Mouse (Mus musculus) limb, embryonic 15.5 days (tissue): ENCODE data around the gene Fxr1. TPM values are rescaled to one million over a fixed set of nuclear protein-coding genes. Genes with fewer than 3 reads are reported as not detected.
A peak's percentile ranks its signal among the peaks of the same experiment; 100 is the strongest.

ENCODE experiments used
- ATAC-seq: fragments of 200-750 bp; cut with Nextera tagmentation; 2 replicates; pipeline ENCODE4 v1.8.0; 2017; ENCODE audit warnings: low read depth, moderate TSS enrichment; ENCODE audit not compliant: insufficient number of reproducible peaks, low FRiP score, low TSS enrichment
- H3K27ac ChIP-seq: fragments of 300-500 bp; sonication (generic); 2 replicates; pipeline ENCODE4 v1.5.1; 2015; ENCODE audit warnings: moderate library complexity, mild to moderate bottlenecking, inconsistent platforms
- H3K27me3 ChIP-seq: fragments of 300-500 bp; sonication (generic); 2 replicates; pipeline ENCODE4 v1.6.1; 2015; ENCODE audit warnings: inconsistent platforms
- H3K36me3 ChIP-seq: fragments of 300-500 bp; sonication (generic); 2 replicates; pipeline ENCODE4 v1.6.1; 2015; ENCODE audit warnings: inconsistent platforms
- H3K4me1 ChIP-seq: fragments of 300-500 bp; sonication (generic); 2 replicates; pipeline ENCODE4 v1.6.1; 2015; ENCODE audit warnings: inconsistent platforms
- H3K4me2 ChIP-seq: fragments of 300-500 bp; sonication (generic); 2 replicates; pipeline ENCODE4 v1.6.1; 2015; ENCODE audit warnings: mild to moderate bottlenecking, inconsistent platforms
- H3K4me3 ChIP-seq: fragments of 300-500 bp; sonication (generic); 2 replicates; pipeline ENCODE4 v1.5.1; 2015; ENCODE audit warnings: mild to moderate bottlenecking, inconsistent platforms
- H3K9ac ChIP-seq: fragments of 300-500 bp; sonication (generic); 2 replicates; pipeline ENCODE4 v1.6.1; 2015; ENCODE audit warnings: inconsistent platforms
- H3K9me3 ChIP-seq: fragments of 300-500 bp; sonication (generic); 2 replicates; pipeline ENCODE4 v1.6.1; 2016; ENCODE audit warnings: inconsistent platforms
- WGBS: fragments of 180-500 bp; shearing (Covaris S2); methylation state at CpG from one replicate; pipeline ENCODE4 v1.1.7; 2015; 5-methylcytosine and 5-hydroxymethylcytosine counted together
- polyA plus RNA-seq: library from polyadenylated mRNA; unstranded; fragments of >200 nt; fragmentation: Nextera tagmentation; extraction: Ambion mirVana; gene quantifications from 2 replicates; pipeline ENCODE4 v1.2.1, GENCODE M21; 2015

Gene Fxr1
- polyA plus RNA-seq, 1 experiment from 2014 or later = 54.0 TPM

DNA sequence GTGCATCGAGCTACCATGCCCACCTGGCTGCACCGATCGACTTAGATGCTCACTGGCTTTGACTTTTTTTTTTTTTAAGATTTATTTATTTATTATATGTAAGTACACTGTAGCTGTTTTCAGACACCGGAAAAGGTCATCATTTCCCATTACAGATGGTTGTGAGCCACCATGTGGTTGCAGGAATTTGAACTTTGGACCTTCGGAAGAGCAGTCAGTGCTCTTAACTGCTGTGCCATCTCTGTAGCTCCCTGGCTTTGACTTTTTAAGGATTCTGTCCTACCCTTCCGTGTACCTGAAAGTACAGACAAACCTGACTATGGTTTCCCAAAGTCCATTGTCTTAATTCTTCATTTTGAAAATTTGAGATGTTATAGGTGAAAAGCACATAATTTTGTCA lies 53.0 kb downstream of the Fxr1 start:
- no peaks in the 10 kb centered on the region for H3K9me3 ChIP-seq
- H3K9ac ChIP-seq = no peak overlapping the region
- H3K27ac ChIP-seq = no peak overlapping the region
- H3K4me2 ChIP-seq = no peak overlapping the region
- no peak for ATAC-seq
- H3K4me1 ChIP-seq = no peaks in the 10 kb centered on the region
- H3K36me3 ChIP-seq = peaks cover 32% of the 10 kb centered on the region
- no peak overlapping the region for H3K4me3 ChIP-seq
- H3K27me3 ChIP-seq = no peaks in the 10 kb centered on the region
- 94% methylated on average over 6 of the region's 6 CpGs for WGBS

DNA sequence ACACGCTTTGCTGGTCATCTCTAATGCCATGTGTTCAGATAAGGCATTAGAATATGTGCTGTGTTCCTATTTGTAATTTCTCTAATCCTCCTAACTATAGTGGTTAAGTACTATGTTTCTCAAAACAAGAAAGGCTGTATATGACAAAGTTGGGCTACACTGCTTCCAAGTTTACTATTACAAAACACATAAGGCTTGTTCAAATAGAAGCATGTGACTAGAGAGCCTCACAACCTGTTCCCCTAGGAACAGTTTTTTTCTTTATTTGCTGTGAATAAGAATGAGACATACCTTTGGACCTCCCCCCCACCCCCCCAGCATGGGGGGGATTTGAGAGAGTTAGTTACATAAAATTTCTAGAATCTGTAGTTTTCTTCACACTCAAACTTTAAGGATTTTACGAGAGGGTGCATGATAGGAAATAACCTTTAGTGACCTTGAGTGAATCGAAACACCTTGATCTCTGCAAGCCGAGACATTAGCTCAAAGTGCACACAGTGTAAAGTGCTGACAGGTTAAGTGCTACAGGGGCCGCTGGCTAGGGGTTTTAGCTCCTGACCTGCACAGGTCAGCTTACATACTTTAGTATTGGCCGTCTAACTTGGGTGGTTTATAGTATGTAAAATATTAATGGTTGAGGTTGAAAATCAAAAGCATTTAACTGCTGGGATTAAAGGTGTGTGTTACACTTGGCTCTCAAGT lies 56.5 kb downstream of the Fxr1 start:
- no peak overlapping the region for H3K4me3 ChIP-seq
- H3K27me3 ChIP-seq = no peaks in the 10 kb centered on the region
- no peak overlapping the region for H3K27ac ChIP-seq
- peaks cover 31% of the 10 kb centered on the region; the same call in 1 of the 2 replicates for H3K36me3 ChIP-seq
- H3K4me1 ChIP-seq = peaks cover 10% of the 10 kb centered on the region
- no peak for ATAC-seq
- 70% methylated on average over 6 of the region's 6 CpGs for WGBS
- no peak overlapping the region for H3K4me2 ChIP-seq
- no peaks in the 10 kb centered on the region for H3K9me3 ChIP-seq
- H3K9ac ChIP-seq = no peak overlapping the region

DNA sequence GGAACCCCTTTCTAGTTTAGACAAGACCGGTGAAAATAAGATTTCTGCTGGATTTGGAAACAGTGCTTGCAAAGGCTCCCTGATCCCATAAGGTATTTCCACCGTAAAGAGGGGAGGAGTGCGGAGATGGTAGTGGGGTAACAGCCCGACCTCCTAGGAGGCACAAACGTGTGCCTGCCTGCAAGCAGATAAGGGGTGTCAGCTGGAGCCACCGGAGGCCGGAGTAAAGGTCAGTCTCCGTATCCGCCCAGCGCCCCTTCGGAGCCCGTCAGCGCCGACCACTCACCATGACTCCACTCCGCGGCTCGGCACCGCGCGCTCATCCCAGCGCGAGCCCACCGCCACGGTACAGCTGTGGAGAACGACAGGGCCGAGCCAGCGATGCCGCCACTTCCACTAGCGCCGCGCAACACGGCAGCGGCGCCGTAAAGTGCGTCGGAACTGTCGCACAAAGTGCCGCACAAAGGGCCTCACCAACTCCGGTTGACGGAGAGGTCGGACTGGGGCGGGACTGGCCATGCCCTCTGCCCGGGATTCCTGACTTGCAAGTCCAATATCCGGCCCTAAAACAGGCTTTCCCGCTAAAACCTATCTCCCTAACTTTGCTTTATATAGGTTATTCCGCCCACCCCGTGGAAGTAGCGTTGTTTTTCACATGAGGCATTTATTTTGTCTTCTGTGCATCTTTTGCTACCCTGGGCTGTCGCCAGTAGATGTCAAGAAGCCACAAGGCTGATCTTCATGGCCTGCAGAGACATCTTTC lies 61.3 kb downstream of the Fxr1 start, which contains the start of gene Dnajc19:
TSS of gene Dnajc19 (minus strand) at position 422 of the 763 bp plus-strand sequence.
- peak; percentile 89 for ATAC-seq
- H3K36me3 ChIP-seq = 0 out of 2 replicates have a peak, but pooled peaks cover 11% of the 10 kb centered on the region
- H3K9ac ChIP-seq = peak within 1 kb of the TSS; percentile 44
- H3K4me2 ChIP-seq = peak within 1 kb of the TSS; percentile 69
- peak within 1 kb of the TSS; percentile 54 for H3K27ac ChIP-seq
- H3K4me3 ChIP-seq = peak within 1 kb of the TSS; percentile 60
- H3K4me1 ChIP-seq = peaks cover 14% of the 10 kb centered on the region
- WGBS = under 1% methylated on average over 50 of the region's 50 CpGs
- H3K9me3 ChIP-seq = no peaks in the 10 kb centered on the region
- no peaks in the 10 kb centered on the region for H3K27me3 ChIP-seq

DNA sequence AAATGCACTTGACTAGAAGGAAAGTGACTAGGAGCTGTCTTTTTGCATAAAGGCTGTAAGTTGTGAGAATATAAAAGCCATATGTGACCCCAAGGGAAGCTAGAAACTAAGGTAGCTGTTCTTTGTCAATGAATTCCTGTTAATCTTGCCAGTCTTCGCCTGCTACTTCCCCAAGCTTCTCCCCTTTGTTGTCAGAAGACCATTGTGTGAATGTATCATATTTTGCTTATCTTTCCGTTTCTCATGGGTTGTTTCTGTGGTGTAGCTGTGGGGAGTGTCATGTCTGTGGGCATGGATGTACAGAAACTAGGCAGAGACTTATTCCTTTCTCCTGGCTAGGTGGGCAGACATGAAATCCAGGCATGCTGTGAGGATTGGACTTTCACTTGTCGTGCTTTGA lies 62.2 kb downstream of the Fxr1 start:
- Histone ChIP-seq H3K4me1 (peaks cover 14% of the 10 kb centered on the region), H3K36me3 (0 out of 2 replicates have a peak, but pooled peaks cover 4% of the 10 kb centered on the region), H3K4me2 (peak overlapping the region; percentile 69), H3K4me3 (peak overlapping the region; percentile 60; the same call in 1 of the 2 replicates), H3K9ac (no peak overlapping the region), H3K27me3 (no peaks in the 10 kb centered on the region), H3K9me3 (no peaks in the 10 kb centered on the region), H3K27ac (no peak overlapping the region)
- ATAC-seq = no peak
- WGBS = 87% methylated on average over 3 of the region's 3 CpGs

DNA sequence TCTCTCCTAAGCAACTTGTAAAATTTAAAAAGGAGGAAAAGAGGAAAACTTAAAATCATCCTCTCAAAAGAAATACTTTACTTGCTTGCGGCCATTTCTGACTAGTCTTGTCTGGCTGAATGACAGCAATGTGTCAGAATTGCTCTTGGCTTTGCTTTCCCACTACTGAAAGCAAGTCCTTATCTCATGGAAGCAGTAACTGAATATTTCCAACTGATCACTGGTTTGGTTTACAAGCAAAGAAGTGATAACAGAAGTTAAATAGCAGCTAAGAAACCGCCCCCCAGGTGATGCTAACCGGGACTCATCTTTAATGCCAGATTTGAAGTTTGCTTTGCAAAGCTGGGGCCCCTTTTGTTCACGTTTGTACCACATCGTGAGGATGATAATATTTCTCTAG lies 63.9 kb downstream of the Fxr1 start:
- no peaks in the 10 kb centered on the region for H3K36me3 ChIP-seq
- H3K4me3 ChIP-seq = no peak overlapping the region
- no peaks in the 10 kb centered on the region for H3K27me3 ChIP-seq
- H3K9me3 ChIP-seq = no peaks in the 10 kb centered on the region
- H3K4me2 ChIP-seq = no peak overlapping the region
- no peak for ATAC-seq
- H3K4me1 ChIP-seq = peaks cover 14% of the 10 kb centered on the region
- H3K9ac ChIP-seq = no peak overlapping the region
- H3K27ac ChIP-seq = no peak overlapping the region
- WGBS = 74% methylated on average over 5 of the region's 5 CpGs

DNA sequence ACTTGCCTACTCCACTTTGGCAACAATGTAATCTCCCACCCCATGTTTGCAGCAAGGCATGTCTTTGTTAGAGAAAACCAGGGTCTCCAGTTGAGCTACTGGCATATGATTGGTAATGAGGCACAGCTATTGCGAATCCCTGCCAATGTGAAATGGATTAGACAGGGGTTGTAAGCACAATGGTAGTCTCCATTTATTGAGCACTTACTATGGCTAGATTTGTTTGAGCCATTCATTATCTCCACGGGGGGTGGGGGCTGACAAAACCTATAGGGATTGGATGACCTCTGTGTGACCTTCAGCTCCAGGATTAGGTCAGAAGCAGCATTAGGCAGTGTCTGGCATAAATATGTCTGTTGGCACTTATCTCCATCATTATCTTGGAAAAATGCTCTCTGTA lies 83.1 kb downstream of the Fxr1 start:
- WGBS = 81% methylated on average over 2 of the region's 2 CpGs
- H3K4me2 ChIP-seq = no peak overlapping the region
- H3K27ac ChIP-seq = no peak overlapping the region
- H3K9ac ChIP-seq = no peak overlapping the region
- H3K4me1 ChIP-seq = no peaks in the 10 kb centered on the region
- no peaks in the 10 kb centered on the region for H3K36me3 ChIP-seq
- no peak for ATAC-seq
- peaks cover 11% of the 10 kb centered on the region; the same call in 1 of the 2 replicates for H3K27me3 ChIP-seq
- H3K9me3 ChIP-seq = no peaks in the 10 kb centered on the region
- no peak overlapping the region for H3K4me3 ChIP-seq

DNA sequence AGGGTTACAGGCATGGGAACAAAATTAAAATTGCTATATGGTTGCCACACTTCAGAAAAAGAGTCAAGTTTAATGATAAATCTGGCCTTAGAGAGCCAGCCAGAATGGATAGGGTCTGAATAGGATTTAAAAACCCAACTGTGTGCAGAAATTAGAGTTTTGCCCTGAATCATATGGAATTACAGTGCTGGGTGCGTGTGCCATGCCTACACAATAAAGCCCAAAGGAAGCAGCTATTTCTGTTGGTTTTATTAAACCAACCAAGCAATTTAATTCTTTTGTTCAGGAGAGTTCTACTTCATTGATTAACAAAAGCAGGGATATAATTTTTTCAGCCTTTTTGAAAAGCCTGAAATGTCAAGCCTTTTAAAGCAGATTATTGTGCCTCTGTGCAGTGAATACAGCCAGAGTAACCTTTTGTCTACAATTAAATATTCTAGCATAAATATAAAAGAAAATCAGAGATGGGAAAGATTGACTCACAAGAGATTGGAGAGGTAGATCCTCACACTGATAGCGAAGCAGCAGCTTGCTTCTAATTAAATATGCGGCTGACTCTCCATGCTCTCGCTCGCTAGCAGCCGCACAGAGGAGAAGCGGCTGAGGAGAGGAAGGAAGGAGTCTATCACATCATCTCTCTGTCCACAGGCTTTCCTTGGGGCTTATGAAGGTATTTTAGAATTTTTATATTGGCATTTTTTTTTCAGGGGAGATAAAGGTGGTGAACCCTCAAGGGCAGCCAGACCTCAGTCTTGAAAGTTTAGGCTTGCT lies 84.3 kb downstream of the Fxr1 start:
- Histone ChIP-seq H3K4me1 (no peaks in the 10 kb centered on the region), H3K9me3 (no peaks in the 10 kb centered on the region), H3K4me3 (no peak overlapping the region), H3K27ac (no peak overlapping the region), H3K9ac (no peak overlapping the region), H3K36me3 (no peaks in the 10 kb centered on the region), H3K27me3 (peaks cover 15% of the 10 kb centered on the region; the same call in 1 of the 2 replicates), H3K4me2 (no peak overlapping the region)
- WGBS = 43% methylated on average over 7 of the region's 7 CpGs
- ATAC-seq = no peak

DNA sequence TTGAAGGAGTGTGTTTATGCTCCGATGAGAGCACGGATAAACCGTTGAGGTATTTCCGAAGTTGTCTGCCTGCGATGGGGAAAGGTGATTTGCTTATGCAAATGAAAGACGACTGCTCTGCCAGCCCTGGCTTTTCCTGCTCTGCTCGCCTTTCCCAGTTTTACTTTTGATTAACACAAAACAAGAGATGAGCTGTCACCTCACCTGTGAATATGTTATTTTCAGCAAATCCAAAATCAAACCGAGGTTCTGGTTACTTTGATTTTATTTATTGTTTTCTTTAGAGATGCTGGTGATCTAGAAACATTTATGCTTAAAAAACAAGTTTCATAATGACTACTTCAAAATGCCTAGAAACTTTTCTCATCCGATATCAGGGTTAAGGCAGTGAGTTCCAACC lies 86.7 kb downstream of the Fxr1 start:
- H3K36me3 ChIP-seq = no peaks in the 10 kb centered on the region
- H3K4me3 ChIP-seq = no peak overlapping the region
- H3K4me2 ChIP-seq = no peak overlapping the region
- no peak for ATAC-seq
- H3K9me3 ChIP-seq = no peaks in the 10 kb centered on the region
- H3K27me3 ChIP-seq = peaks cover 15% of the 10 kb centered on the region; the same call in 1 of the 2 replicates
- H3K9ac ChIP-seq = no peak overlapping the region
- H3K27ac ChIP-seq = no peak overlapping the region
- H3K4me1 ChIP-seq = no peaks in the 10 kb centered on the region
- 16% methylated on average over 9 of the region's 9 CpGs for WGBS

DNA sequence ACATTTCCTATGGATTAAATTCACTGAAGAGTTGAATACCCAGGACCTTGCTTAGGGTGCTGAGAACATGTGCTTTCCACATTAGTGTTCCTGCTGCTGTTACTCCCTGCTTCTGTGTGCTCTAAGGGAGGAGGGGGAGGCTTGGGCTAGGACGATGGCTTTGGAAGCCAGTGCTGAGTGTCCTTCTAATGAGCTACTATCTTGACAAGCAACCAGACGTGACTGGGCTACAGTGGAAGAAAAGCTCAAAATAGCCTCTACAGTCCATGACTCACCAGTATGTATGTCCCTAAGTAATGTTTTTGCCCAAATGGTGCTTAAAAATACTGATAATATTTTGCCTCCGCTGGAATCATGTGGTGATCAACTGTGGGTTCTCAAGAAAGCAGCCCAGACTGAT lies 87.9 kb downstream of the Fxr1 start:
- H3K4me3 ChIP-seq = no peak overlapping the region
- no peak overlapping the region for H3K9ac ChIP-seq
- H3K27me3 ChIP-seq = peaks cover 15% of the 10 kb centered on the region; the same call in 1 of the 2 replicates
- WGBS = 73% methylated on average over 3 of the region's 3 CpGs
- no peak overlapping the region for H3K27ac ChIP-seq
- no peak for ATAC-seq
- no peaks in the 10 kb centered on the region for H3K9me3 ChIP-seq
- H3K36me3 ChIP-seq = no peaks in the 10 kb centered on the region
- no peaks in the 10 kb centered on the region for H3K4me1 ChIP-seq
- no peak overlapping the region for H3K4me2 ChIP-seq

DNA sequence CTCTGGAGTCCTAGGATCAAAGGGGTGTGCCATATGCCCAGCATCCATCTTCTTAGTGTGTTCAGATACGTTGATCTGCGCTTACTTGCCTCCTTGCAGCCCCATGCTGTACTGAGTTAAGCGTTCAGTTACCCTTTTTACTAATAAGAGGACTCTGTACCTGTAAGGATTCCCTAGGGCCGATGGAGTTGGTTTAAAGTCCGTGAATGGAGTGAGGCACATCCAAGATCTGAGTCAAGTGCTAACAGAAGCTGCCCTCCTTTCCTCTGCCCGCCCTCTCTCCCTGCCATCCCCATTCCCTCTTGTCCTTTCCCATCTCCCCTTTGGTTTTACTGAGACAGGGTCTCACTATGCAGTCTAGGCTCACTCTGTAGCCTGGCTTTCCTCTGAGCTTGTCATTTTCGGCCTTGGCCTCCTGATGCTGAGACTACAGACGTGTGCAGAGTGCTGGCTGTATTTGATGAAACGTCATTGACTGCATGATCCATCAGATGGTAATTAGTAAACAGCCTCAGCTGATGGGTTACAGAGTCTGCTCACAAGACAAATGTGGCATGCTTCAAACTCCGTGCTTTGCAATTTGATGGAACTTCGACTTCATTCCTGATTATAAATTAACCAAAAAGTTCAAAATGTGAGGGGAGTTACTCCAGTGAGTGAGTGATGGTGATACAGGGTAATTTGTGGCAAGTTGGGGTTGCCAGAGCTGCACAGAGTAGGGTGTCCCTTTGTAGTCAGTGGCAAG lies 92.4 kb downstream of the Fxr1 start:
- WGBS = 72% methylated on average over 11 of the region's 11 CpGs
- Histone ChIP-seq H3K27me3 (peaks cover 8% of the 10 kb centered on the region; the same call in 1 of the 2 replicates), H3K27ac (no peak overlapping the region), H3K36me3 (no peaks in the 10 kb centered on the region), H3K4me1 (no peaks in the 10 kb centered on the region), H3K9ac (no peak overlapping the region), H3K4me2 (no peak overlapping the region), H3K4me3 (no peak overlapping the region), H3K9me3 (no peaks in the 10 kb centered on the region)
- no peak for ATAC-seq

DNA sequence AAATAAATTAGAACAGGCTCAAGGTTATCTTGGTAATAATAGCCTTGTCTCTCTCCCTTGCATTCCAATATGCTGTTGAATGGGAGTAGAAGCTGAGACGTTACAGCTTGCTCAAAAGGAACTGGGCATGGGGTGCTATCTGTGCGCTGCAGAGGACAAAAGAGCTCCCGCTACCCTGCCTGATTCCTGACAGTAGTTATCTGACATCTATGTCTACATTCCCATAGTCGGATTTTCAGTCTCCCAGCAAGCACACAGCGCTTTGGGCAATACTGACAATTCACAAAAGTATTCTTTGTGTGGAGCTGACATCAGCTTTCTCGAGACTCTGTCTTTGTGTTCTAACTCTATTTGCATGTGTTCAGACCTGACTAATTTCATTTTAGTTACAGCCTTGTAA lies 96.1 kb downstream of the Fxr1 start:
- no peak overlapping the region for H3K27ac ChIP-seq

More for the DNA sequence above, 96.1 kb downstream of the Fxr1 start:
- ATAC-seq = no peak
- H3K9ac ChIP-seq = no peak overlapping the region
- no peaks in the 10 kb centered on the region for H3K4me1 ChIP-seq
- no peaks in the 10 kb centered on the region for H3K36me3 ChIP-seq
- no peaks in the 10 kb centered on the region for H3K27me3 ChIP-seq
- no peak overlapping the region for H3K4me2 ChIP-seq
- WGBS = 71% methylated on average over 6 of the region's 6 CpGs
- H3K9me3 ChIP-seq = no peaks in the 10 kb centered on the region
- H3K4me3 ChIP-seq = no peak overlapping the region
